Mouse (Mus musculus): Measurements from ENCODE around the gene Dnajc15.

GRCm38 (mm10) chr14:77831936-77832335, 43.0 kb downstream of the Dnajc15 start:
- TF ChIP-seq POLR2A (IDR thresholded peaks at IDR 0.05; ENCODE audit: insufficient read depth, low read depth, low read length) (no peak), CTCF (IDR thresholded peaks at IDR 0.05; ENCODE audit: insufficient read depth, low read depth, low read length) (no peak)

Data from olfactory bulb, adult 2 months (tissue).